Mouse (Mus musculus): Measurements from ENCODE around the gene Trem1.

The Trem1 gene

GRCm38 (mm10) chr17:48232518-48232917, at the start of gene Trem1:
Gene Trem1, plus strand, starts transcription at chr17:48232768.
- no peak for DNase-seq (ENCODE audit: extremely low spot score)

DNA sequence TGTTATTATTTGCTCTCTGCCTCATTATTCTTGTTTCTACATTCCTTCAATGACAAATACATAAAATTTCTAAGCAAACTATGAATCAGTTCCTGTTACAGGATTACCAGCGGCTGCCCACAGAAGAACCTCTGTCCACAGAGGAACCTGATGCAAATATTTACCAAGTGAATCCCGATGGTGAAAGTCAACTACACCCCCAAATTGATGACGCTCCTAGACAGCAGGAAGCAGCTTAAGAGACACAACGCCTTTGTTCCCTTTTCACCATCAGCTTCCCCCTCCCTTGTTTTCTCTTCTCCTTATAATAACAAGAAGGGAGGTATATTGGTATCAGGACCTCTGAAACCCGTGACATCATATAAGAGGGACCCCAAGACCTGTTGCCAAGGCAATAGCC, 47.3 kb upstream of the Trem1 start:
- DNase-seq (ENCODE audit: extremely low spot score) = no peak

DNA sequence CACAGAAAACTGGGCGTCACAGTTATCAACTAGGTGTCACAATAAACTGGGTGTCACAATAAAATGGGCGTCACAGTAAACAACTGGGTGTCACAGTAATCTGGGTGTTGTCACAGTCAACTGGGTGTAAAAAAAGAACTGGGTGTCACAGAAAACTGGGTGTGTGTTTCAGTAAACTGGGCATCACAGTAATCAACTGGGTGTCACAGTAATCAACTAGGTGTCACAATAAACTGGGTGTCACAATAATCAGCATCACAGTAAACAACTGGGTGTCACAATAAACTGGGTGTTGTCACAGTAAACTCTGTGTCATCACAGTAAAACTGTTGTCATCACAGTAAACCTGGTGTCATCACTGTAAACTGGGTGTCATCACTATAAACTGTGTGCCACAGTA, 40.2 kb upstream of the Trem1 start:
- no peak for DNase-seq (ENCODE audit: extremely low spot score)

GRCm38 (mm10) chr17:48203086-48203485, 29.5 kb upstream of the Trem1 start:
- DNase-seq (ENCODE audit: extremely low spot score) = no peak

DNA sequence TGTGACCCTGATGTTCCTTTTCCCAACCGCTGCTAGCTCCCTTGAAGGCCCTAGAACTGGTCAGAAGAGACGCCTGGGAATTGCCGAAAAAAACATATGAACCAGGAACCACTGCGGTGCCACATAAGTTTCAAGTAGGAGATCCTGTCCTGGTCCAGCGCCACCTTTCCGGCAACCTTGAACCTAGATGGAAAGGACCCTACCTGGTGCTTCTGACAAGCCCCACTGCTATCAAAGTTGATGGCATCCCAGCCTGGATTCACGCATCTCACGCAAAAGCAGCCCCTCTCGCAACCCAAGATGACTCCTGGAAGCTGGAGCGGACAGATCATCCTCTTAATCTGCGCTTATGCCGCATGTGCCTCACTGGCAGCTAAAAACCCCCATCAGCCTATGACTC, 20.0 kb upstream of the Trem1 start:
- DNase-seq (ENCODE audit: extremely low spot score) = no peak

DNA sequence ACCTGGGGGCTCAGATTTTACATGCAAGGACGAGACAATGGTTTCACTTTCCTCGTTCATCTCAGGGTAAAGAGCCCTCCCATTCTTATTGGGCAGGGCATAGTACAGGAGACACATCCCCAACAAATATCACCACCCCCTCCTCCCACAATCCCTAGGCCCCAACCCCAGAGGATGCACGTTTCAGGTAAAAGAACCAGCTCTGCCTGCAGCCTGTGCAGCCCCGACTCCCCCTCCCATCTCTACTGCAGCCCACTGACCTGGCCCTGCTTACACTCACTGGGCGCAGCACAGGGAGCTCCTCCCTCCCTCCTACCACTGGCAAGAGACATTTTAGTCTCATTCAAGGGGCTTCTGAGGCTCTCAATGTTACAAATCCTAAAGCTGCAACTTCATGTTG, 19.1 kb upstream of the Trem1 start:
- no peak for DNase-seq (ENCODE audit: extremely low spot score)

GRCm38 (mm10) chr17:48215429-48215828, 17.1 kb upstream of the Trem1 start:
- no peak for DNase-seq (ENCODE audit: extremely low spot score)

- no peak for DNase-seq (ENCODE audit: extremely low spot score)
Observed at GRCm38 (mm10) chr17:48230680-48231079, 1.9 kb upstream of the Trem1 start.

GRCm38 (mm10) chr17:48233789-48234188, 1.2 kb downstream of the Trem1 start:
- DNase-seq (ENCODE audit: extremely low spot score) = no peak

GRCm38 (mm10) chr17:48234550-48234949, 2.0 kb downstream of the Trem1 start:
- no peak for DNase-seq (ENCODE audit: extremely low spot score)

- no peak for DNase-seq (ENCODE audit: extremely low spot score)
Observed at GRCm38 (mm10) chr17:48235773-48236370, 3.3 kb downstream of the Trem1 start.

- DNase-seq (ENCODE audit: extremely low spot score) = no peak
Observed at GRCm38 (mm10) chr17:48237621-48238020, 5.1 kb downstream of the Trem1 start.

DNA sequence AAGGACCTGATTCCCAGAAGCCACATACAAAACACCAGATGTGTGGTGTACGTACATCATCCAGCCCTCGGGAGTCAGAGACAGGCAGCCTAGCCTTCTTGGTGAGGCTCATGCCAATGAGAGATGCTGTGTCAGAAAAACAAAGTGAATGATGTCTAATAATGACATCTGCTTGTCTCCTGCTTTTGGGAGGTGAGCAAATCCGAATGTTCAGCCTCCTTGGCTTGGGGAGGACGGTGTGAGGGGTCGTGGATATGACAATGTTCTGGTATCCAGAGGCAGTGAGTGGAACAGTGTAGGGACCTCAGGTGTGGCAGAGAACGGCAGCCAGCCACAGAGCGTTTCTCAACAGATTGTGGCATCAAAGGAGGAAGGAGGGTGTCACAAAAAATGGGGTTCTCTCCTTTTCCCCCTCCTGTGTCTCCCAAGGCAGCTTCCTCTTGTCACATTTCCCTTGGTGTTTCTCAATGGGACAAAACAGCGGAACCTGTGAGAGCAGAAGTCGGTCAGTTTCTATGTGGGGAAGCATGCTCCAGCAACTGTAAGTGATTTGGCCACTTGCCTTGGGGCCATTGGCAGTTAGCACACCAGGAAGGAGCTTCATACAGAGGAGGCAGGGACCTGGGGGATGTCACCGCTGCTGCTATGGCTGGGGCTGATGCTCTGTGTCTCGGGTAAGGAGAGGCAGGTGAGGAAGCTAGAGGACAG, 14.8 kb downstream of the Trem1 start, which contains the start of gene Trem3:
Gene Trem3 (plus strand): TSS at position 557 of the 708 bp plus-strand sequence.
- no peak for DNase-seq (ENCODE audit: extremely low spot score)

DNA sequence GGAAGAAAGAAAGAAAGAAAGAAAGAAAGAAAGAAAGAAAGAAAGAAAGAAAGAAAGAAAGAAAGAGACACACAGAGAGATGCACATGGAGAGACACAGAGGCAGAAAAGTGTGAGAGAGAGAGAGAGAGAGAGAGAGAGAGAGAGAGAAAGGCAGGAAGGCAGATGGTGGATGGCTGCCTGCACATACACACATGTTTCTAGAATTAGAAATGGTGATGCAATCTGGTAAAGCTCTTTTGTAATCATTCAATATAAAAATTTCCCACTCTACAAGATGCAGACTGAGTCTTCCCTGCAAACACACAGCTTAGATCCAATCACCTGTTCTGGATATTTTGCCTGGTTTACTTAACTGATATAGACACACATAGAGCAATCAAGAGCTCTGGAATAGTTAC, 16.5 kb downstream of the Trem1 start:
- no peak for DNase-seq (ENCODE audit: extremely low spot score)

DNA sequence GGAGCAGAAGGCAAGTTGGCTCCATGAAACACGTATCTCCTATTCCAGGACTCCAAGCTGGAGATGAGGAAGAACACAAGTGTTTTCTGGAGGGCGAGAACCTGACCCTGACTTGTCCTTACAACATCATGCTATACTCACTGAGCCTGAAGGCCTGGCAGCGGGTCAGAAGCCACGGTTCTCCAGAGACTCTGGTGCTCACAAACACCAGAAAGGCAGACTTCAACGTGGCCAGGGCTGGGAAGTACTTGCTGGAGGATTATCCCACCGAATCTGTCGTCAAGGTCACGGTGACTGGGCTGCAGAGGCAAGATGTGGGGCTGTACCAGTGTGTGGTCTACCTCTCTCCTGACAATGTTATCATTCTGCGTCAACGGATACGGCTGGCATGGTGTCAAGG, 16.9 kb downstream of the Trem1 start:
- no peak for DNase-seq (ENCODE audit: extremely low spot score)

- DNase-seq (ENCODE audit: extremely low spot score) = no peak
Observed at GRCm38 (mm10) chr17:48250631-48251030, 18.1 kb downstream of the Trem1 start.

DNA sequence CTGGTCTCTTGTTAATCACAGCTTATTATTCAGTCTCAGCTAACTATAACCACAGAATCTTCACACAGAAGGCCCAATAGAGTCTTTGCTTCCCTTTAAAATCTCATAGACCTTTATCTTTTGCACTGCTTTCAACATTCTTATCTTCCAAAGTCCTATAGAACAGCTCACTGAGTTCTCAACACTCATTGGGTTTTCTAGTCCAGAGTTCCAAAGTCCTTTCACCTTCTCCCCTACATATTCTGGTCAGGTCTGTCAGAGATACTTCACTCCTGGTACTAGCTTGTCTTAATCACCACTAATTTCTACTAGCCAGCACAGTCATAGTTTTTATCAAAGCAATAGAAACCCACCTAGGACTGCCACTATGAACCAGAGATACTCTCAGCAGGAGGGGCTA, 24.0 kb downstream of the Trem1 start:
- no peak for DNase-seq (ENCODE audit: extremely low spot score)

GRCm38 (mm10) chr17:48261868-48262267, 29.3 kb downstream of the Trem1 start:
- no peak for DNase-seq (ENCODE audit: extremely low spot score)

- no peak for DNase-seq (ENCODE audit: extremely low spot score)
Observed at GRCm38 (mm10) chr17:48263741-48264362, 31.3 kb downstream of the Trem1 start, which contains the start of gene Treml4. Gene Treml4, plus strand, starts transcription at chr17:48264295.

DNA sequence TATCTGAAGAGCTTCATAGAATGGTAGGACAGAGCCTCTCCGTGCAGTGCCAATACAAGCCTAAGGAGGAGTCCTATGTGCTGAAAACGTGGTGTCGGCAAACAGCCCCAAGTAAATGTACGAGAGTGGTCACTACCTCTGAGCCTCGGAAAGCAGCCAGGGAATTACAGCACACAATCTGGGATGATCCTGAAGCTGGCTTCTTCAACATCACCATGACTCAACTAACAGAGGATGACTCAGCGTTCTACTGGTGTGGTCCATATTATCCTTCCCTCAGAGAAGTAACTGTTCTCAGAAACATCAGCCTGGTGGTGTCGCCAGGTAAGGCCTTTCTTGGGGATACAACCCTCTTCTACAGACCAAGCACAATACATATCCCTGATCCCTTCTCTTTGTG, 32.1 kb downstream of the Trem1 start:
- no peak for DNase-seq (ENCODE audit: extremely low spot score)

DNA sequence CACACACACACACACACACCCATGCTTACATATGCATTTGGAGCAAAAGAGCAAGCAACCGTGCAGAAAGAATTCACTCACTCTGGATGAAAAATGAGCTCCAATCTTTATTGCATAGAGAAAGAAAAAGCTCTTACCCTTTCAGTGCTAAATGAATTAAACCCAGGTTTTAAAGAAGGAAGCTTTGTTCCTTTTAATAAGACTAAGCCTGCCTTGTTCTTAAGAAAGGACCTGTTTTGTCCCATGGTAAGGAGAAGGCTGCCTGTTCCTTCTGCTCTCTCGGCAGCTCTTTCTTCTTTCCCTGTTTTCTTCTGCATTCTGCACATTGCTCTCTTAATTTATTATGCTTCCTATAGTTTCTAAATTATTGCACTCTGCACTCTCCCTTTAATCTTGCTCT, 33.6 kb downstream of the Trem1 start:
- DNase-seq (ENCODE audit: extremely low spot score) = no peak

DNA sequence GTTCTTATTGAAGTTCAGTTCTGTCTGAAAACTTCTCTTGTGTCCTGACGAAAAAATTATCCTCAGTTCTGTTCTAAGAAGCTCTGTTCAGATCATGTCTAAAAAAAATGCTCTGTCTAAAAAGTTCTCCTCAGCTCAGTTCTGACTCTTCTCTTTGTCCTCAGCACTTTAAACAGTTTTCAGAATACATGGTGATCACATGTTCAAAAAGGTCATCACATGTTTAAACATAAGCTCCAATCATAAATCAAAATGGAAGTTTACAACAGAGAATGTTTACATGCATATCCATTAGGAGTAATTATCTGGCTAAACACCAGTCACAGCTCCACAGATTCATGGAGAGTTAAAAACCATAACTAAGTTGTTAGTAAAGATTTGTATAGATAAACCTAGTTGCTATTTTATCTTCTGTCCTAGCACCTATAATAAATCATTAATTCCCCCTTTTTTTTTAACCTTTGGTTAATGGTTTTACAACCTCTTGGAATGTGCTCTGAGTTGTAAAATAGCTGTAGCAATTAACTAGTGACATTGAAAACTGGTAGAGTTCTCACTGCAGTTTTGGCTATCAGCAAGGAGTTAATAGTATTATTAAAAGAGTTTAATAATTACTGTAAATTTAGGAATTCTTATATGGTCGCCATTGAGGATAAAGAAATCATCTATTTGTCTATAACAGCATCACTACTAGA, 34.2 kb downstream of the Trem1 start:
- no peak for DNase-seq (ENCODE audit: extremely low spot score)

DNA sequence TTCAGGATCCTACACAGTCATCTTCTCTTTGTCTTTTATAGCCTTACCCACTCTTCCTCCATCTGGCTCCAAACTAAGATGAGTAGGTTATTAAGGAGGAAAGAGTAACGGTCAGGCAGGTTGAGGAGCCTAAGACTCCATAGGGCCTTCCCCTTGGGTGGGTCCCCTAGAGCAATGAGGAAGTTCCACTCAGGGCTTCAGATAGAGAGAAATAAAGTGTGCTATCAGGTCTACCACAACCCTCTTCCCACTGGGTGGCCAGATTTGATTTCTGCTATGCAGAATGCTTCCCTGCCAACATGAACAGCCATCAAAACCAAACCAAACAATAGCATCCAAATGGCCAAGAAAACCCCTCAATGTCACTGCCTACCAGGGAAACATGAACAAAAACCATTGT, 35.0 kb downstream of the Trem1 start:
- no peak for DNase-seq (ENCODE audit: extremely low spot score)

All from embryo, embryonic 9.5 days (tissue).